Mouse (Mus musculus): Measurements from ENCODE around the gene Prpf40a. TPM values are rescaled to one million over a fixed set of nuclear protein-coding genes. Genes with fewer than 3 reads are reported as not detected.

The Prpf40a gene
- polyA plus RNA-seq, 1 experiment from 2014 or later = 169 TPM

DNA sequence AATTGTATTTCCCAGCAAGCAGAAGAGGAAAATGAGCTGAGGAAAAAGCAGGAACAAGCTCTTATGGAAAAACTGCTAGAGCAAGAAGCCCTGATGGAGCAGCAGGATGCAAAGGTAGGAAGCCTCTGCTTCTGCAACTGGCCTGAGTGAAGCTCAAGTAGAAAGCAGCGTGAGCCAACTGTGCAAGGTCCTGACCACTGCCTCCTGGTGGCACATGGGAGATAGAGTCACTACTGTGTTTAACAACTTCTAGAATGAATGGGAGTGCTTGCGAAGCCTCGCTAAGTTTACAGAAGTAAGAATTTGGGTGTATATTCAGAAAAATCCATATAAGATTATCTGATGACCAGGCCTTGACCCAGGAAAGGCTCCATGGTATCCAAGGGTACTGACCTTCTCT, 65.1 kb downstream of the Prpf40a start:
- no peak for ATAC-seq (replicated peaks; ENCODE audit: low FRiP score, low TSS enrichment, low read depth)
- 84% methylated on average over 3 of the region's 3 CpGs for WGBS

GRCm38 (mm10) chr2:53121797-53122196, 69.3 kb downstream of the Prpf40a start:
- no peaks in the 10 kb centered on the region for H3K4me1 ChIP-seq (replicated peaks; ENCODE audit: control insufficient read depth, insufficient read depth, low read length)
- H3K4me2 ChIP-seq (ENCODE audit: low read length) = no peak overlapping the region
- H3K27ac ChIP-seq (ENCODE audit: low read depth) = no peak overlapping the region
- H3K9ac ChIP-seq (ENCODE audit: low read length) = no peak overlapping the region
- H3K27me3 ChIP-seq (replicated peaks; ENCODE audit: control insufficient read depth, insufficient read depth, low read length) = no peaks in the 10 kb centered on the region
- DNase-seq (ENCODE audit: low spot score) = peak; percentile 70
- no peak for ATAC-seq (replicated peaks; ENCODE audit: low FRiP score, low TSS enrichment, low read depth)
- no peak overlapping the region for H3K4me3 ChIP-seq (ENCODE audit: low read depth, low read length)
- H3K9me3 ChIP-seq (ENCODE audit: control insufficient read depth, low read length) = no peaks in the 10 kb centered on the region
- H3K36me3 ChIP-seq (ENCODE audit: control insufficient read depth, insufficient read depth, low read length) = peaks cover 41% of the 10 kb centered on the region
- WGBS = 75% methylated on average over 5 of the region's 5 CpGs

More for the DNA sequence above, 65.1 kb downstream of the Prpf40a start:
- Histone ChIP-seq H3K36me3 (ENCODE audit: control insufficient read depth, insufficient read depth, low read length) (peaks cover 36% of the 10 kb centered on the region), H3K27ac (ENCODE audit: low read depth) (no peak overlapping the region), H3K27me3 (replicated peaks; ENCODE audit: control insufficient read depth, insufficient read depth, low read length) (no peaks in the 10 kb centered on the region), H3K9me3 (ENCODE audit: control insufficient read depth, low read length) (no peaks in the 10 kb centered on the region), H3K9ac (ENCODE audit: low read length) (no peak overlapping the region), H3K4me2 (ENCODE audit: low read length) (no peak overlapping the region), H3K4me3 (ENCODE audit: low read depth, low read length) (no peak overlapping the region), H3K4me1 (replicated peaks; ENCODE audit: control insufficient read depth, insufficient read depth, low read length) (no peaks in the 10 kb centered on the region)
- no peak for DNase-seq (ENCODE audit: low spot score)

DNA sequence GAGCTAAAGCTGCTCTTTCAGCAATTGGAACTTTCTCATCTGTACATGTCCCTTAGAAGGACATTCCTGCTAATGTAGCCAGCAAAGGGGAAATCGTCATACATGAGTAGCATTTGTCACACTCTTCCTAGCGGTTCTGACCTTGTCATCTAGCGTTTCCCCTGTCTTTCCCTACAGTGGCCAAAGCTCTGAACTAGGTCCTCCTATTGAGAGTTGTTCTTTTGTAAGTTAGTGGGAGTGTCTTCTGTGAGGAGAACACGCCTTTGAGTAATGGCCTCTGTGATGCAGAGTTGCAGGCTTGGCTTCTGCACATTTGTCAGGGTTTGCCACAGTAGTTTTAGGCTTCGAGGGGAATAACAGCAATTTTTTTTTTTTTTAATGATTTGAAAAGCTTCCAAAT, 82.5 kb downstream of the Prpf40a start:
- H3K36me3 ChIP-seq (ENCODE audit: control insufficient read depth, insufficient read depth, low read length) = peaks cover 45% of the 10 kb centered on the region

DNA sequence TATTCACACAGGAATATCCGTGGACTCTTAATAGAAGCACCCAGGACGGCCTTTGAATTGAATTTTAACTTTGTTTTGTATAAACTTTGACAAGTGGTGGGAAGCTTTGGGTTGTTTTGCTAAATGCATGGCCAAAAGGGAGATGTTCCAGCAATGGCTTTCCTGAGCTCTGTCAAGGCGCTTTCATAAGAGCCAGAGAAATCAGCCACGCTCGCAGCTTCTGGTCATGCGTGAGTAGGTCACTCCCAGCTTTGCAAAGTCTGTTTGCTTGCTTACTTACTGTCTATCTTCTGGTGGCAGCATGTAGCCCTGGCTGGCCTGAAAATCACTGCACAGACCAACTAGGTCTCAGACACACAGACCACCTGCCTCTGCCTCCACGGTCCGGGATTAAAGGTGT, 84.6 kb downstream of the Prpf40a start:
- no peaks in the 10 kb centered on the region for H3K27me3 ChIP-seq (replicated peaks; ENCODE audit: control insufficient read depth, insufficient read depth, low read length)
- H3K4me2 ChIP-seq (ENCODE audit: low read length) = no peak overlapping the region
- H3K4me3 ChIP-seq (ENCODE audit: low read depth, low read length) = no peak overlapping the region
- H3K36me3 ChIP-seq (ENCODE audit: control insufficient read depth, insufficient read depth, low read length) = peaks cover 44% of the 10 kb centered on the region
- ATAC-seq (replicated peaks; ENCODE audit: low FRiP score, low TSS enrichment, low read depth) (no peak), DNase-seq (ENCODE audit: low spot score) (peak; percentile 34)
- H3K4me1 ChIP-seq (replicated peaks; ENCODE audit: control insufficient read depth, insufficient read depth, low read length) = no peaks in the 10 kb centered on the region
- 93% methylated on average over 8 of the region's 8 CpGs for WGBS
- no peak overlapping the region for H3K9ac ChIP-seq (ENCODE audit: low read length)
- no peaks in the 10 kb centered on the region for H3K9me3 ChIP-seq (ENCODE audit: control insufficient read depth, low read length)
- no peak overlapping the region for H3K27ac ChIP-seq (ENCODE audit: low read depth)

More for the DNA sequence above, 82.5 kb downstream of the Prpf40a start:
- H3K4me2 ChIP-seq (ENCODE audit: low read length) = no peak overlapping the region
- ATAC-seq (replicated peaks; ENCODE audit: low FRiP score, low TSS enrichment, low read depth) = no peak
- H3K4me1 ChIP-seq (replicated peaks; ENCODE audit: control insufficient read depth, insufficient read depth, low read length) = no peaks in the 10 kb centered on the region
- no peak overlapping the region for H3K27ac ChIP-seq (ENCODE audit: low read depth)
- no peak overlapping the region for H3K4me3 ChIP-seq (ENCODE audit: low read depth, low read length)
- no peak overlapping the region for H3K9ac ChIP-seq (ENCODE audit: low read length)
- no peak for DNase-seq (ENCODE audit: low spot score)
- WGBS = 79% methylated on average over 5 of the region's 5 CpGs
- H3K27me3 ChIP-seq (replicated peaks; ENCODE audit: control insufficient read depth, insufficient read depth, low read length) = no peaks in the 10 kb centered on the region
- no peaks in the 10 kb centered on the region for H3K9me3 ChIP-seq (ENCODE audit: control insufficient read depth, low read length)

DNA sequence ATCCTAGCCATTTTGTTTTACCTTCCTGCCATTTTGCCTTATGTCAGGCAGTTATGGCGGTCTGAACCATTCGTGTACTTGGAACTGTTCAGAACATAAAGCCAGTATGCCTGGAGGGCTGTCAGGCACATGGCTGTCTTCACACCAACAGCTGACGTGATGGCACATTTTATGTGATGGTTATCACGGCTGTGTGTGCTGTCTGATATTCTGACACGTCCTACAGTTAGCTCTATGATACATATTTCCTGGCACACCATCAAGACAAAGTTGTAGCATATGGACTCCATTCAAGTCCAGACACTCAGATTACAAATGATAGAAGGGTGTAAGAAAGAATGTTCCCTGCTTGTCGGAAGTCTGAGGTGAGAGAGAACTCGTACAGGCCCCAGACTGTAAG, 85.0 kb downstream of the Prpf40a start:
- H3K9me3 ChIP-seq (ENCODE audit: control insufficient read depth, low read length) = no peaks in the 10 kb centered on the region
- H3K36me3 ChIP-seq (ENCODE audit: control insufficient read depth, insufficient read depth, low read length) = peaks cover 44% of the 10 kb centered on the region
- no peaks in the 10 kb centered on the region for H3K27me3 ChIP-seq (replicated peaks; ENCODE audit: control insufficient read depth, insufficient read depth, low read length)
- WGBS = 82% methylated on average over 7 of the region's 7 CpGs
- H3K9ac ChIP-seq (ENCODE audit: low read length) = no peak overlapping the region
- DNase-seq (ENCODE audit: low spot score) (no peak), ATAC-seq (replicated peaks; ENCODE audit: low FRiP score, low TSS enrichment, low read depth) (no peak)
- H3K4me1 ChIP-seq (replicated peaks; ENCODE audit: control insufficient read depth, insufficient read depth, low read length) = no peaks in the 10 kb centered on the region
- no peak overlapping the region for H3K4me3 ChIP-seq (ENCODE audit: low read depth, low read length)
- H3K27ac ChIP-seq (ENCODE audit: low read depth) = no peak overlapping the region
- H3K4me2 ChIP-seq (ENCODE audit: low read length) = no peak overlapping the region

DNA sequence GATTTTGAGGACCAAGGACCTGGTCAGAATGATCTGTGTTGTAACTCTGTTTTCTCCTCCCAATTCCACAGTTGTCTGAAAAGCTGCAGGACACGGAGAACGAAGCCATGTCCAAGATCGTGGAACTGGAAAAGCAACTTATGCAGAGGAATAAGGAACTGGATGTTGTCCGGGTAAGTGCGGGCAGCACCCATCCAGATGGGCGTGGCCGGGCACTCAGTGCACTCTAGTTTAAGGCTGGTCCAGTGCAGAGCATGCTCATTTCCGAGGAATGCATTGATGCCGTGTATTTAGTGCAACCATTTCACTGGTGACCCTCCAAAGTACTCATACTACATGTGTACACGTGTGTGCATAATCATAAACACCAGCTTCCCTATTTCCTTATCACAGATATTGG, 85.7 kb downstream of the Prpf40a start:
- 90% methylated on average over 10 of the region's 10 CpGs for WGBS
- no peaks in the 10 kb centered on the region for H3K9me3 ChIP-seq (ENCODE audit: control insufficient read depth, low read length)
- H3K9ac ChIP-seq (ENCODE audit: low read length) = no peak overlapping the region
- H3K36me3 ChIP-seq (ENCODE audit: control insufficient read depth, insufficient read depth, low read length) = peaks cover 44% of the 10 kb centered on the region
- H3K4me1 ChIP-seq (replicated peaks; ENCODE audit: control insufficient read depth, insufficient read depth, low read length) = no peaks in the 10 kb centered on the region
- DNase-seq (ENCODE audit: low spot score) (peak; percentile 32), ATAC-seq (replicated peaks; ENCODE audit: low FRiP score, low TSS enrichment, low read depth) (no peak)
- no peaks in the 10 kb centered on the region for H3K27me3 ChIP-seq (replicated peaks; ENCODE audit: control insufficient read depth, insufficient read depth, low read length)
- H3K27ac ChIP-seq (ENCODE audit: low read depth) = no peak overlapping the region
- H3K4me3 ChIP-seq (ENCODE audit: low read depth, low read length) = no peak overlapping the region
- no peak overlapping the region for H3K4me2 ChIP-seq (ENCODE audit: low read length)

GRCm38 (mm10) chr2:53102901-53103300, 88.2 kb downstream of the Prpf40a start:
- WGBS = 96% methylated on average over 2 of the region's 2 CpGs
- DNase-seq (ENCODE audit: low spot score) (no peak), ATAC-seq (replicated peaks; ENCODE audit: low FRiP score, low TSS enrichment, low read depth) (no peak)
- Histone ChIP-seq H3K9ac (ENCODE audit: low read length) (no peak overlapping the region), H3K36me3 (ENCODE audit: control insufficient read depth, insufficient read depth, low read length) (peaks cover 39% of the 10 kb centered on the region), H3K27ac (ENCODE audit: low read depth) (no peak overlapping the region), H3K4me2 (ENCODE audit: low read length) (no peak overlapping the region), H3K9me3 (ENCODE audit: control insufficient read depth, low read length) (no peaks in the 10 kb centered on the region), H3K27me3 (replicated peaks; ENCODE audit: control insufficient read depth, insufficient read depth, low read length) (no peaks in the 10 kb centered on the region), H3K4me3 (ENCODE audit: low read depth, low read length) (no peak overlapping the region), H3K4me1 (replicated peaks; ENCODE audit: control insufficient read depth, insufficient read depth, low read length) (no peaks in the 10 kb centered on the region)

- H3K9me3 ChIP-seq (ENCODE audit: control insufficient read depth, low read length) = no peaks in the 10 kb centered on the region
- H3K9ac ChIP-seq (ENCODE audit: low read length) = no peak overlapping the region
- DNase-seq (ENCODE audit: low spot score) = no peak
- H3K4me2 ChIP-seq (ENCODE audit: low read length) = no peak overlapping the region
- no peak for ATAC-seq (replicated peaks; ENCODE audit: low FRiP score, low TSS enrichment, low read depth)
- H3K36me3 ChIP-seq (ENCODE audit: control insufficient read depth, insufficient read depth, low read length) = peaks cover 36% of the 10 kb centered on the region
- no peak overlapping the region for H3K4me3 ChIP-seq (ENCODE audit: low read depth, low read length)
- no peak overlapping the region for H3K27ac ChIP-seq (ENCODE audit: low read depth)
- H3K4me1 ChIP-seq (replicated peaks; ENCODE audit: control insufficient read depth, insufficient read depth, low read length) = no peaks in the 10 kb centered on the region
- WGBS = 86% methylated on average over 11 of the region's 11 CpGs
- no peaks in the 10 kb centered on the region for H3K27me3 ChIP-seq (replicated peaks; ENCODE audit: control insufficient read depth, insufficient read depth, low read length)
Observed at GRCm38 (mm10) chr2:53101885-53102740, 89.0 kb downstream of the Prpf40a start.

DNA sequence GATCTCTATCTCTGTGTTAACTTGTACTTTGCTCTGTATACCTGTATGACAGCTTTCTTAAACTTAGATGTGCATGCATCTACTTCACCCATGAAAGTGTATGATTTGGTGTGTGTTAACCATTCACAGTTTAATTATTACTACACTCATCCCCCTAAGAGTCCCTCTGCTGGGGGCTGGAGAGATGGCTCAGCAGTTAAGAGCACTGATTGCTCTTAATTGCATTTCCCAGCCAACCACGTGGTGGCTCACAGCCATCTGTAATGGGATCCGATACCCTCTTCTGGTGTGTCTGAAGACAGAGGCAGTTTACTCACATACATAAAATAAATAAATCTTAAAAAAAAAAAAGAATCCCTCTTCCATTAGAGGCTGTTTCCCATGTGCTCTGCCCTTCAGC, 91.0 kb downstream of the Prpf40a start:
- no peak for ATAC-seq (replicated peaks; ENCODE audit: low FRiP score, low TSS enrichment, low read depth)
- no peak overlapping the region for H3K4me3 ChIP-seq (ENCODE audit: low read depth, low read length)

More for the DNA sequence above, 91.0 kb downstream of the Prpf40a start:
- H3K4me2 ChIP-seq (ENCODE audit: low read length) = no peak overlapping the region
- H3K9me3 ChIP-seq (ENCODE audit: control insufficient read depth, low read length) = no peaks in the 10 kb centered on the region
- WGBS = 34% methylated on average over 2 of the region's 2 CpGs
- H3K9ac ChIP-seq (ENCODE audit: low read length) = no peak overlapping the region
- H3K4me1 ChIP-seq (replicated peaks; ENCODE audit: control insufficient read depth, insufficient read depth, low read length) = no peaks in the 10 kb centered on the region
- peaks cover 19% of the 10 kb centered on the region for H3K36me3 ChIP-seq (ENCODE audit: control insufficient read depth, insufficient read depth, low read length)
- no peaks in the 10 kb centered on the region for H3K27me3 ChIP-seq (replicated peaks; ENCODE audit: control insufficient read depth, insufficient read depth, low read length)
- H3K27ac ChIP-seq (ENCODE audit: low read depth) = no peak overlapping the region
- no peak for DNase-seq (ENCODE audit: low spot score)

All from intestine, embryonic 14.5 days (tissue).